Mouse (Mus musculus) CH12.LX (cell line): ENCODE results near the gene Prpf40b. TPM values are rescaled to one million over a fixed set of nuclear protein-coding genes. Genes with fewer than 3 reads are reported as not detected.

Experiments used
- DNase-seq: peaks from one replicate; pipeline ENCODE4 v3.0.0-alpha.2; 2013; ENCODE audit errors: extremely low read depth
- H3K27ac ChIP-seq: 2 replicates; pipeline ENCODE4 v1.5.1; 2012; ENCODE audit warnings: low read depth, mild to moderate bottlenecking, control low read depth, moderate library complexity; ENCODE audit not compliant: insufficient read depth
- H3K27me3 ChIP-seq: replicated peaks from 2 replicates; pipeline ENCODE3; 2012; ENCODE audit warnings: inconsistent platforms
- H3K36me3 ChIP-seq, 2 experiments: replicated peaks in 1 of 2; 2 replicates each; pipeline versions ENCODE3 to v1.6.1; 2012; ENCODE audit warnings: inconsistent platforms in 1 of 2, low read length in 1 of 2, mild to moderate bottlenecking in 1 of 2, mixed read lengths in 1 of 2, moderate library complexity in 1 of 2; ENCODE audit not compliant: control insufficient read depth in 1 of 2, insufficient read depth in 1 of 2
- H3K4me1 ChIP-seq, 2 experiments: 2 replicates each; pipeline ENCODE4 v1.6.1; 2012; ENCODE audit warnings: inconsistent platforms in 1 of 2, moderate library complexity in 1 of 2; ENCODE audit not compliant: insufficient read depth in 2 of 2, control insufficient read depth in 1 of 2
- H3K4me2 ChIP-seq: 2 replicates; pipeline ENCODE4 v1.6.1; 2012; ENCODE audit warnings: low read depth, mild to moderate bottlenecking, control low read depth; ENCODE audit not compliant: poor library complexity, insufficient read depth, severe bottlenecking
- H3K4me3 ChIP-seq, 3 experiments: fragments of 150-350 bp in 1 of 3; sonication (generic) in 1 of 3; replicated peaks in 1 of 3; 2 replicates each; pipeline versions ENCODE3 to v1.5.1; 2011 to 2012; ENCODE audit warnings: low read depth in 2 of 3, low read length in 2 of 3, mild to moderate bottlenecking in 2 of 3, moderate library complexity in 2 of 3, control low read depth in 1 of 3, improper control_type of control experiment in 1 of 3, inconsistent platforms in 1 of 3, mixed read lengths in 1 of 3; ENCODE audit not compliant: poor library complexity in 1 of 3
- H3K79me2 ChIP-seq: replicated peaks from 2 replicates; pipeline ENCODE4 v1.6.1; 2012; ENCODE audit warnings: mild to moderate bottlenecking, moderate library complexity; ENCODE audit not compliant: control insufficient read depth, poor library complexity, insufficient read depth, severe bottlenecking; ENCODE audit errors: extremely low read depth
- H3K9ac ChIP-seq: 2 replicates; pipeline ENCODE4 v1.6.1; 2012; ENCODE audit warnings: low read depth, mild to moderate bottlenecking, control low read depth, moderate library complexity; ENCODE audit not compliant: insufficient read depth
- H3K9me3 ChIP-seq: replicated peaks from 2 replicates; pipeline ENCODE3; 2012; ENCODE audit warnings: low read length, inconsistent platforms, mixed read lengths
- CHD1 ChIP-seq: IDR thresholded peaks from 2 replicates; pipeline ENCODE4 v1.6.1; 2012; ENCODE audit warnings: low read depth, low read length, improper control_type of control experiment, inconsistent platforms
- CHD2 ChIP-seq: IDR thresholded peaks from 2 replicates; pipeline ENCODE4 v1.6.1; 2011; ENCODE audit warnings: low read length, improper control_type of control experiment
- CTCF ChIP-seq, 2 experiments: IDR thresholded peaks in 1 of 2; conservative IDR thresholded peaks in 1 of 2; 2 replicates each; pipeline ENCODE4 v1.5.1; 2011 to 2012; ENCODE audit warnings: low read depth in 2 of 2, low read length in 2 of 2, improper control_type of control experiment in 1 of 2, inconsistent platforms in 1 of 2, mild to moderate bottlenecking in 1 of 2, moderate library complexity in 1 of 2
- E2F4 ChIP-seq: IDR thresholded peaks from 2 replicates; pipeline ENCODE4 v1.6.1; 2011; ENCODE audit warnings: low read depth, low read length, improper control_type of control experiment; ENCODE audit not compliant: insufficient replicate concordance
- ELF1 ChIP-seq: IDR thresholded peaks from 2 replicates; pipeline ENCODE4 v1.6.1; 2014; ENCODE audit warnings: low read depth, mild to moderate bottlenecking, inconsistent platforms, low read length, improper control_type of control experiment
- EP300 ChIP-seq: IDR thresholded peaks from 2 replicates; pipeline ENCODE4 v1.6.1; 2011; ENCODE audit warnings: low read length, improper control_type of control experiment
- ETS1 ChIP-seq: conservative IDR thresholded peaks from 2 replicates; pipeline ENCODE4 v1.6.1; 2012; ENCODE audit warnings: low read depth, mild to moderate bottlenecking, inconsistent platforms, low read length, improper control_type of control experiment, moderate library complexity
- KAT2A ChIP-seq: IDR thresholded peaks from 2 replicates; pipeline ENCODE4 v1.6.1; 2012; ENCODE audit warnings: low read length, improper control_type of control experiment, inconsistent platforms; ENCODE audit not compliant: insufficient replicate concordance
- MAFK ChIP-seq: IDR thresholded peaks from 2 replicates; pipeline ENCODE4 v1.6.1; 2011; ENCODE audit warnings: low read length, improper control_type of control experiment; ENCODE audit not compliant: insufficient replicate concordance
- MEF2A ChIP-seq: IDR thresholded peaks from 2 replicates; pipeline ENCODE4 v1.6.1; 2014; ENCODE audit warnings: low read depth, mild to moderate bottlenecking, inconsistent platforms, low read length, improper control_type of control experiment, borderline replicate concordance
- MXI1 ChIP-seq: IDR thresholded peaks from 2 replicates; pipeline ENCODE4 v1.6.1; 2011; ENCODE audit warnings: mild to moderate bottlenecking, low read depth, low read length, improper control_type of control experiment
- MYC ChIP-seq: IDR thresholded peaks from 2 replicates; pipeline ENCODE4 v1.6.1; 2011; ENCODE audit warnings: low read depth, mild to moderate bottlenecking, improper control_type of control experiment, low read length
- NELFE ChIP-seq: IDR thresholded peaks from 2 replicates; pipeline ENCODE4 v1.6.1; 2011; ENCODE audit warnings: low read depth, low read length, improper control_type of control experiment
- NRF1 ChIP-seq: IDR thresholded peaks from 2 replicates; pipeline ENCODE4 v1.6.1; 2014; ENCODE audit warnings: low read depth, mild to moderate bottlenecking, inconsistent platforms, low read length, improper control_type of control experiment, moderate library complexity
- PAX5 ChIP-seq: IDR thresholded peaks from 2 replicates; pipeline ENCODE4 v1.6.1; 2012; ENCODE audit warnings: low read length, inconsistent platforms, mixed read lengths
- POLR2A ChIP-seq: IDR thresholded peaks from 2 replicates; pipeline ENCODE4 v1.6.1; 2011; ENCODE audit warnings: low read depth, mild to moderate bottlenecking, improper control_type of control experiment, low read length
- RAD21 ChIP-seq: IDR thresholded peaks from 2 replicates; pipeline ENCODE4 v1.6.1; 2011; ENCODE audit warnings: low read depth, mild to moderate bottlenecking, low read length, improper control_type of control experiment, moderate library complexity
- USF2 ChIP-seq: conservative IDR thresholded peaks from 2 replicates; pipeline ENCODE4 v1.6.1; 2011; ENCODE audit warnings: low read depth, low read length, improper control_type of control experiment
- ZKSCAN1 ChIP-seq: IDR thresholded peaks from 2 replicates; pipeline ENCODE4 v1.6.1; 2012; ENCODE audit warnings: low read depth, inconsistent platforms, low read length, improper control_type of control experiment, borderline replicate concordance
- ZNF384 ChIP-seq: IDR thresholded peaks from 2 replicates; pipeline ENCODE4 v1.6.1; 2012; ENCODE audit warnings: low read depth, low read length, improper control_type of control experiment, inconsistent platforms
- dilution Hi-C: fragments of 300-500 bp; cut with MboI; formaldehyde crosslinking; loops from 2 replicates; pipeline ENCODE4 v1.14.3; 2020; ENCODE audit warnings: low sequenced_read_pairs; ENCODE audit not compliant: extremely low pct_unique_long_range_greater_than_20kb, extremely low pct_ligation_motif_present
- in situ Hi-C: fragments of 300-500 bp; cut with MboI; formaldehyde crosslinking; loops from 3 replicates; pipeline ENCODE4 v1.14.3; 2019; ENCODE audit warnings: low sequenced_read_pairs, low pct_ligation_motif_present, low pct_unique_long_range_greater_than_20kb, mixed read lengths
- polyA plus RNA-seq: library from polyadenylated mRNA; unstranded; fragments of >175 nt; gene quantifications from 2 replicates; pipeline ENCODE4 v1.2.1, GENCODE M21; 2012; ENCODE audit warnings: low read depth; ENCODE audit not compliant: insufficient read length
- total RNA-seq, 2 experiments: library from RNA; depleted of rRNA; stranded (reverse); fragments of 300-350 nt in 1 of 2; fragments of >200 nt in 1 of 2; gene quantifications; 2 replicates each; pipeline ENCODE4 v1.2.3; 2012 to 2014

The Prpf40b gene
- total and polyA plus RNA-seq, 3 experiments = 11.7 to 31.8 (median 27.9) TPM

DNA sequence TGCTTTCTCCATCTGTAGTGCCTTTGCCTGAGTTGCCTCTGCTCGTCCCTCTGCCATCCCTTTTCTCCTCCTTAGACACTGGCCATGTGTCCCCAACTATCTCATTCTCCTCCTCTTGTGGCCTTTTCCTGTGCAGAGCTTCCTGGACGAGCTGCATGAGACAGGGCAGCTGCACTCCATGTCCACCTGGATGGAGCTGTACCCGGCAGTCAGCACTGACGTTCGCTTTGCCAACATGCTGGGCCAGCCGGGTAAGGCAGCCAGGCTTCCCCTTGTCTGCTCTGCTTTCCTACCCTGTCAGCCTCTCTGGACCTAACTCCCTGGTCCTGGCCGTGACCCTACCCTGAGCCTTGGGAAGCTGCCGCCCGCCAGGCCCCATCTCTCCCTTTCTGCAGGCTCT, 14.7 kb downstream of the Prpf40b start:
- peaks cover 0 to 8% of the 10 kb centered on the region in 2 experiments; a peak in 2 of 4 replicates for H3K4me1 ChIP-seq
- H3K9me3 ChIP-seq = no peaks in the 10 kb centered on the region
- TF ChIP-seq CHD1 (no peak), CHD2 (no peak), MXI1 (no peak), MEF2A (no peak)
- TF ChIP-seq, all 38 proteins: peak for 0
- Histone ChIP-seq H3K27ac (no peak overlapping the region), H3K27me3 (no peaks in the 10 kb centered on the region), H3K4me3 (no peak overlapping the region), H3K36me3 (peaks cover 52 to 96% of the 10 kb centered on the region in 2 experiments), H3K9ac (no peak overlapping the region), H3K79me2 (no peaks in the 10 kb centered on the region), H3K4me2 (no peak overlapping the region)
- DNase-seq = no peak
- dilution Hi-C loops = no loop called here
- in situ Hi-C loops = no loop called here

DNA sequence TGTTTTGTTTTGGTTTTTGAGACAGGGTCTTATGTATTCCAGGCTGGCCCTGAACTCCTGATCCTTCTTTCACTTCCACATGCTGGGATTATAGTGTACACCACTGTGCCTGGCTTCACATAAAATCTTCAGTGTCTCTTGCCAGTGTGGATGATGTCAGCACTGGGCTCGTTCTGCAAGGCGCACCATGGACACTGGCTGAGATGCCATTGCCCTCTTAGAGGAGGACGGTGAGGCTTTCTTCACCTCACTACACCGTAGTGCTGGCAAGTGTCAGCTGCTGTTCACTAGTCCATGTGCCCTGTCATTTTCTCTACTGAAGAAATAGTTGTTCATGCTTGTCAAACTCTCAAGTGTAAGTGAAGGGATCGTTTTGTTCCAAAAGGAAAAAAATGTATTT, 15.7 kb downstream of the Prpf40b start:
- H3K27me3 ChIP-seq = no peaks in the 10 kb centered on the region
- TF ChIP-seq ZNF384 (no peak), EP300 (no peak), ELF1 (no peak), USF2 (no peak), E2F4 (no peak)
- no peak overlapping the region for H3K9ac ChIP-seq
- H3K79me2 ChIP-seq = no peaks in the 10 kb centered on the region
- in situ Hi-C loops = loop anchor here (10.0 kb wide), 1 partner anchor 64 kb away; the partner anchor contains the start of gene Fmnl3
- dilution Hi-C loops = no loop called here
- DNase-seq = no peak
- peaks cover 57 to 96% of the 10 kb centered on the region in 2 experiments for H3K36me3 ChIP-seq
- H3K4me3 ChIP-seq = no peak overlapping the region
- no peak overlapping the region for H3K4me2 ChIP-seq
- H3K9me3 ChIP-seq = no peaks in the 10 kb centered on the region
- no peak overlapping the region for H3K27ac ChIP-seq
- peaks cover 0 to 8% of the 10 kb centered on the region in 2 experiments; a peak in 2 of 4 replicates for H3K4me1 ChIP-seq

DNA sequence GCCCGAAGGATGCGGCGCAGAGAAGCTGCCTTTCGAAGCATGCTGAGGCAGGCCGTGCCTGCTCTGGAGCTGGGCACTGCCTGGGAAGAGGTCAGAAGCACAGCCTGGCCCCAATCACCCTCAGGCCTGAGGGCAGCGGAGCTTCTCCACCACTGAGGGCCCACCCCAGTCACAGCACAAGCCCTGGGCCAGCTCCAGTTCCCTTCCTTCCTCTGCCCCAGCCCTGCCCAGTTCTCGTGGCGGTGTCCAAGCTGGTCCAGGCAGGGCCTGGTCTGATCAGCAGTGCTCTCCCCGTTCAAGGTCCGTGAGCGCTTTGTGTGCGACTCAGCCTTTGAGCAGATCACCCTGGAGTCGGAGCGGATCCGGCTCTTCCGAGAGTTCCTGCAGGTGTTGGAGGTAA, 20.0 kb downstream of the Prpf40b start:
- no peaks in the 10 kb centered on the region for H3K9me3 ChIP-seq
- in situ Hi-C loops = loop anchor here (10.0 kb wide), 1 partner anchor 60 kb away; the partner anchor contains the start of gene Fmnl3
- no peak overlapping the region for H3K4me3 ChIP-seq
- TF ChIP-seq CTCF (conservative IDR thresholded peaks at IDR 0.05 in 1 of 2, IDR thresholded peaks at IDR 0.05 in 1 of 2; ENCODE audit: low read depth in 2 of 2, low read length in 2 of 2) (no peak), MAFK (no peak), ETS1 (no peak), CHD2 (no peak), USF2 (no peak), RAD21 (no peak), ELF1 (no peak), KAT2A (no peak), NRF1 (no peak), ZNF384 (no peak), POLR2A (no peak), ZKSCAN1 (no peak), NELFE (no peak), PAX5 (no peak), MYC (no peak)
- TF ChIP-seq, all 38 proteins: peak for 0
- H3K9ac ChIP-seq = no peak overlapping the region
- no peaks in the 10 kb centered on the region for H3K27me3 ChIP-seq
- dilution Hi-C loops = no loop called here
- H3K4me1 ChIP-seq = no peaks in the 10 kb centered on the region; a peak in 1 of 4 replicates
- peaks cover 58 to 96% of the 10 kb centered on the region in 2 experiments for H3K36me3 ChIP-seq
- no peak for DNase-seq
- no peaks in the 10 kb centered on the region for H3K79me2 ChIP-seq
- no peak overlapping the region for H3K4me2 ChIP-seq
- no peak overlapping the region for H3K27ac ChIP-seq
